Mouse (Mus musculus) kidney, adult 8-10 months (tissue): ENCODE measurements around the gene Scgb1b12.
"Not testable (repeated sequence)": the region's sequence is repeated elsewhere in the genome, so short reads cannot be mapped to it uniquely, and the experiment has no call there.

Source experiments
- DNase-seq, 2 experiments: peaks; one replicate each; pipeline ENCODE4 v3.0.0; 2022

Gene Scgb1b12

GRCm38 (mm10) chr7:32333882-32334281 lies at the start of gene Scgb1b12:
Gene Scgb1b12 (plus strand): TSS chr7:32334182.
- DNase-seq: not testable (repeated sequence)

DNA sequence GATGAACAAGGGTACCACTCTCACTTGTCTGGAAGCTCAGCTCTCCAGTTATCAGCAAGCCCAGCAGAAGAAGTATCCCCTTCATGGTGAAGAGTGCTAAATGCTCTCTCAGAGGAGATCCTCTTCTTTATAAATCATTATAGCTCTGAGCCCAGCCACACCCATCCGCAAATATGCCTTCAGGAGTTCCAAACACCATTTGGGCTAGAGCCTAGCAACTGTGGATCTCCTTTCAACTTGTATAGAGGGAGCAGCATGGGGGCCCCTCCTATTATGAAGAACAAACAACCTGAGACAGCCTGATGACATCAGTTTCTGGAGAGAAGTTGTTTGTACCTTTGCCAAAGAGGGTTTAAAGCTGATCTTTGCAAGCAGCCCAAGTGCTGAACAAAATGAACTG lies 6.8 kb upstream of the Scgb1b12 start, which contains the start of gene Scgb2b12:
Gene Scgb2b12, minus strand, starts transcription at position 101 of the 400 bp plus-strand sequence.
- DNase-seq: not testable (repeated sequence)
